Mouse (Mus musculus) bone marrow macrophage, adult 2 months (primary cell): ENCODE data around the gene Klhl13.

ENCODE experiments used
- CTCF ChIP-seq: IDR thresholded peaks from 2 replicates; pipeline ENCODE4 v1.5.1; 2012; ENCODE audit warnings: low read depth, mild to moderate bottlenecking, low read length, moderate library complexity
- POLR2A ChIP-seq: IDR thresholded peaks from 2 replicates; pipeline ENCODE4 v1.6.1; 2012; ENCODE audit warnings: mild to moderate bottlenecking, low read depth, low read length, borderline replicate concordance

- TF ChIP-seq CTCF (no peak), POLR2A (no peak)
These were observed at the start of gene Klhl13 for GRCm38 (mm10) chrX:23364514-23365381.
